Mouse (Mus musculus) CD4-positive helper T cell, adult 2 months (primary cell): ENCODE data around the gene Defb21.

Source experiments
- DNase-seq: peaks from one replicate; pipeline ENCODE4 v3.0.0-alpha.2; 2012; ENCODE audit warnings: low read depth, missing footprints, low spot score

Gene Defb21

GRCm38 (mm10) chr2:152572114-152572794 lies at the start of gene Defb21:
Gene Defb21 (plus strand): TSS chr2:152572744.
- DNase-seq = no peak

GRCm38 (mm10) chr2:152539944-152540710 lies 32.4 kb upstream of the Defb21 start, which contains the start of gene Defb29:
Gene Defb29 (minus strand): TSS chr2:152540098.
- no peak for DNase-seq

- DNase-seq = no peak
These were observed 30.6 kb upstream of the Defb21 start for GRCm38 (mm10) chr2:152541979-152542378.

- no peak for DNase-seq
These were observed 29.6 kb upstream of the Defb21 start for GRCm38 (mm10) chr2:152542897-152543296.

- no peak for DNase-seq
These were observed 29.1 kb upstream of the Defb21 start for GRCm38 (mm10) chr2:152543478-152543877.

GRCm38 (mm10) chr2:152544691-152545090 lies 27.9 kb upstream of the Defb21 start:
- DNase-seq = no peak

GRCm38 (mm10) chr2:152548124-152548523 lies 24.4 kb upstream of the Defb21 start:
- DNase-seq = no peak

GRCm38 (mm10) chr2:152553774-152554423 lies 18.6 kb upstream of the Defb21 start:
- DNase-seq = no peak

- no peak for DNase-seq
These were observed 15.9 kb upstream of the Defb21 start for GRCm38 (mm10) chr2:152556655-152557054.

GRCm38 (mm10) chr2:152569038-152569437 lies 3.5 kb upstream of the Defb21 start, which contains the start of gene Gm17416:
Gene Gm17416 (plus strand): TSS chr2:152569338.
- DNase-seq = no peak

- DNase-seq = no peak
These were observed 2.7 kb upstream of the Defb21 start for GRCm38 (mm10) chr2:152569881-152570280.

- no peak for DNase-seq
These were observed 2.2 kb upstream of the Defb21 start for GRCm38 (mm10) chr2:152570313-152570712.

- DNase-seq = no peak
These were observed 940 bp downstream of the Defb21 start for GRCm38 (mm10) chr2:152573484-152573883.

GRCm38 (mm10) chr2:152580107-152580506 lies 7.6 kb downstream of the Defb21 start, which contains the start of gene Defb19:
Gene Defb19 (minus strand): TSS chr2:152580312.
- no peak for DNase-seq

GRCm38 (mm10) chr2:152580612-152581011 lies 8.1 kb downstream of the Defb21 start:
- no peak for DNase-seq

- DNase-seq = no peak
These were observed 14.5 kb downstream of the Defb21 start for GRCm38 (mm10) chr2:152586926-152587560.

GRCm38 (mm10) chr2:152588450-152588849 lies 15.9 kb downstream of the Defb21 start:
- DNase-seq = no peak

GRCm38 (mm10) chr2:152589021-152589420 lies 16.5 kb downstream of the Defb21 start:
- no peak for DNase-seq

- DNase-seq = no peak
These were observed 26.8 kb downstream of the Defb21 start, which contains the start of gene Defb45 for GRCm38 (mm10) chr2:152599299-152599698. Gene Defb45 (minus strand): TSS chr2:152599399.

GRCm38 (mm10) chr2:152600076-152600475 lies 27.5 kb downstream of the Defb21 start:
- no peak for DNase-seq

- DNase-seq = no peak
These were observed 28.9 kb downstream of the Defb21 start for GRCm38 (mm10) chr2:152601275-152601960.
